ENCODE assay signal across 8 mouse cellular contexts in genomic region chr7:16474445-16474844, GRCm38 (mm10). TPM values are rescaled to one million over a fixed set of nuclear protein-coding genes. Genes with fewer than 3 reads are reported as not detected.
A peak's percentile ranks its signal among the peaks of the same experiment; 100 is the strongest.
DNase-seq lines count a peak whose midpoint lies in the region; ATAC-seq and TF ChIP-seq lines count a peak whose summit lies in the region.

No protein-coding gene starts in this region.

- no peaks in the 10 kb centered on the region for H3K9me3 ChIP-seq in liver, embryonic 15.5 days (replicated peaks)
- H3K9me3 ChIP-seq in stomach, embryonic 16.5 days (replicated peaks; ENCODE audit: control insufficient read depth, low read length): no peaks in the 10 kb centered on the region

- peak; percentile 72 for DNase-seq in adrenal gland, postnatal 10 days
- no peak for DNase-seq in adrenal gland, adult 8-10 months
- DNase-seq in testis, postnatal 14 days (ENCODE audit: low spot score): no peak
- no peak for DNase-seq in gastrocnemius, adult 8-10 months (ENCODE audit: low spot score in 2 of 2)

- no peaks in the 10 kb centered on the region for H3K36me3 ChIP-seq in testis, adult 2 months (ENCODE audit: control insufficient read depth, insufficient read depth, low read length)
- no peaks in the 10 kb centered on the region for H3K36me3 ChIP-seq in liver, embryonic 15.5 days (replicated peaks)
- no peaks in the 10 kb centered on the region for H3K36me3 ChIP-seq in stomach, embryonic 16.5 days (ENCODE audit: control insufficient read depth, insufficient read depth, low read length)

- peaks cover 30% of the 10 kb centered on the region for H3K4me1 ChIP-seq in testis, adult 2 months (ENCODE audit: control insufficient read depth, insufficient read depth, low read length)
- H3K4me1 ChIP-seq in liver, embryonic 15.5 days (replicated peaks): peaks cover 24% of the 10 kb centered on the region
- H3K4me1 ChIP-seq in stomach, embryonic 16.5 days (ENCODE audit: control insufficient read depth, insufficient read depth, low read length): peaks cover 18% of the 10 kb centered on the region; the same call in 1 of the 2 replicates

- ATAC-seq in liver, embryonic 15.5 days (ENCODE audit: insufficient read depth): no peak
- ATAC-seq in stomach, embryonic 16.5 days (ENCODE audit: insufficient read depth, low FRiP score): no peak
- ATAC-seq in erythroblast, adult 5-6 weeks (replicated peaks; ENCODE audit: low FRiP score, poor library complexity, severe bottlenecking): no peak

- H3K4me3 ChIP-seq in testis, adult 2 months (ENCODE audit: control insufficient read depth, low read depth, low read length): peak overlapping the region; percentile 40; the same call in 1 of the 2 replicates
- no peak overlapping the region for H3K4me3 ChIP-seq in liver, embryonic 15.5 days (replicated peaks)
- H3K4me3 ChIP-seq in stomach, embryonic 16.5 days (replicated peaks; ENCODE audit: low read length): peak overlapping the region; percentile 21; the same call in 1 of the 2 replicates

- H3K27ac ChIP-seq in testis, adult 2 months (ENCODE audit: control insufficient read depth, insufficient read depth, low read depth, low read length): no peak overlapping the region
- no peak overlapping the region for H3K27ac ChIP-seq in liver, embryonic 15.5 days (replicated peaks)
- H3K27ac ChIP-seq in stomach, embryonic 16.5 days (ENCODE audit: low read length): no peak overlapping the region

- TF ChIP-seq POLR2A in testis, adult 2 months (IDR thresholded peaks at IDR 0.05; ENCODE audit: control insufficient read depth, low read depth, low read length): no peak

- H3K9ac ChIP-seq in liver, embryonic 15.5 days: no peak overlapping the region
- no peak overlapping the region for H3K9ac ChIP-seq in stomach, embryonic 16.5 days (ENCODE audit: low read length)

- TF ChIP-seq CTCF in testis, adult 2 months (IDR thresholded peaks at IDR 0.05; ENCODE audit: control insufficient read depth, insufficient read depth, insufficient replicate concordance, low read depth, low read length): no peak

- 6% methylated on average over 33 of the region's 33 CpGs for WGBS in liver, embryonic 15.5 days (ENCODE audit: insufficient replicate concordance)
- 3% methylated on average over 33 of the region's 33 CpGs for WGBS in stomach, embryonic 16.5 days

- no peaks in the 10 kb centered on the region; the same call in 1 of the 2 replicates for H3K27me3 ChIP-seq in testis, adult 2 months (ENCODE audit: control insufficient read depth, insufficient read depth, low read length)
- peaks cover 88% of the 10 kb centered on the region for H3K27me3 ChIP-seq in liver, embryonic 15.5 days
- peaks cover 64% of the 10 kb centered on the region for H3K27me3 ChIP-seq in stomach, embryonic 16.5 days (ENCODE audit: control insufficient read depth, insufficient read depth, low read length)

- peak overlapping the region; percentile 49 for H3K4me2 ChIP-seq in liver, embryonic 15.5 days
- peak overlapping the region; percentile 29; the same call in 1 of the 2 replicates for H3K4me2 ChIP-seq in stomach, embryonic 16.5 days (ENCODE audit: low read depth, low read length)

RNA-seq across cellular contexts. Expression of gene Npas1, which starts 3.1 kb away (rescaled TPM):
- not detected for total RNA-seq in adrenal gland, postnatal 10 days (2021)
- total RNA-seq in adrenal gland, adult 8-10 months (2022): under 1 TPM in 1 of 4 experiments, not detected in 3; 0.48 TPM
- polyA plus RNA-seq in testis, adult 2 months (2012; rRNA removed): 0.72 and 1.4 TPM in 2 replicates
- 0.12 and 0.17 TPM in 2 replicates for polyA plus RNA-seq in liver, embryonic 15.5 days (2015; fragmentation: Nextera tagmentation; extraction: Ambion mirVana)
- 0.19 and 0.26 TPM in 2 replicates for polyA plus RNA-seq in stomach, embryonic 16.5 days (2015; fragmentation: Nextera tagmentation; extraction: Ambion mirVana)
- total RNA-seq in gastrocnemius, adult 8-10 months (2022): not detected
- total RNA-seq in erythroblast, adult 5-6 weeks (2015; ENCODE audit: low replicate concordance): not detected in 2 replicates
- total RNA-seq in erythroblast, adult 5-6 weeks (2017; ENCODE audit: low replicate concordance): not detected in 2 replicates

RNA-seq across cellular contexts. Expression of gene Tmem160, which starts 21.9 kb away (rescaled TPM):
- total RNA-seq in adrenal gland, postnatal 10 days (2021): 10 to 100 TPM; 43.9 to 46.8 TPM
- total RNA-seq in adrenal gland, adult 8-10 months (2022): 10 to 100 TPM; 55.2 to 93.9 (median 72.1) TPM
- polyA plus RNA-seq in testis, adult 2 months (2012; rRNA removed): 3.5 and 5.6 TPM in 2 replicates
- 28.8 and 30.4 TPM in 2 replicates for polyA plus RNA-seq in liver, embryonic 15.5 days (2015; fragmentation: Nextera tagmentation; extraction: Ambion mirVana)
- polyA plus RNA-seq in stomach, embryonic 16.5 days (2015; fragmentation: Nextera tagmentation; extraction: Ambion mirVana): 38.4 and 44.2 TPM in 2 replicates
- total RNA-seq in gastrocnemius, adult 8-10 months (2022): 10 to 100 TPM; 54.7 to 73.2 (median 60.1) TPM
- total RNA-seq in erythroblast, adult 5-6 weeks (2015; ENCODE audit: low replicate concordance): 8.2 TPM in 1 of 2 replicates, not detected in the other
- total RNA-seq in erythroblast, adult 5-6 weeks (2017; ENCODE audit: low replicate concordance): 4.6 and 6.1 TPM in 2 replicates

Comparison
In these comparisons a context has a peak if more than half of its experiments do, and no peak if none do; other contexts are left out.
1. RNA of gene Tmem160, which starts 21.9 kb away (total RNA-seq): 55.2 to 93.9 TPM in adrenal gland, adult 8-10 months, 54.7 to 73.2 TPM in gastrocnemius, adult 8-10 months and 43.9 to 46.8 TPM in adrenal gland, postnatal 10 days; 4.6 to 8.2 TPM in erythroblast, adult 5-6 weeks; every median in the first group is over 4 times any median in the second.